Mouse (Mus musculus) gonadal fat pad, adult 2 months (tissue): Measurements from ENCODE around the gene Vps39. TPM values are rescaled to one million over a fixed set of nuclear protein-coding genes. Genes with fewer than 3 reads are reported as not detected.

Experiments
- DNase-seq: peaks from one replicate; pipeline ENCODE4 v3.0.0-alpha.2; 2012; ENCODE audit warnings: low read depth
- polyA plus RNA-seq: library from polyadenylated mRNA; depleted of rRNA; stranded (reverse); fragments of >200 nt; gene quantifications from 2 replicates; pipeline ENCODE4 v1.2.3, GENCODE M21; 2012; rRNA removed

Gene Vps39
- 23.4 and 27.6 TPM in 2 replicates for polyA plus RNA-seq

DNA sequence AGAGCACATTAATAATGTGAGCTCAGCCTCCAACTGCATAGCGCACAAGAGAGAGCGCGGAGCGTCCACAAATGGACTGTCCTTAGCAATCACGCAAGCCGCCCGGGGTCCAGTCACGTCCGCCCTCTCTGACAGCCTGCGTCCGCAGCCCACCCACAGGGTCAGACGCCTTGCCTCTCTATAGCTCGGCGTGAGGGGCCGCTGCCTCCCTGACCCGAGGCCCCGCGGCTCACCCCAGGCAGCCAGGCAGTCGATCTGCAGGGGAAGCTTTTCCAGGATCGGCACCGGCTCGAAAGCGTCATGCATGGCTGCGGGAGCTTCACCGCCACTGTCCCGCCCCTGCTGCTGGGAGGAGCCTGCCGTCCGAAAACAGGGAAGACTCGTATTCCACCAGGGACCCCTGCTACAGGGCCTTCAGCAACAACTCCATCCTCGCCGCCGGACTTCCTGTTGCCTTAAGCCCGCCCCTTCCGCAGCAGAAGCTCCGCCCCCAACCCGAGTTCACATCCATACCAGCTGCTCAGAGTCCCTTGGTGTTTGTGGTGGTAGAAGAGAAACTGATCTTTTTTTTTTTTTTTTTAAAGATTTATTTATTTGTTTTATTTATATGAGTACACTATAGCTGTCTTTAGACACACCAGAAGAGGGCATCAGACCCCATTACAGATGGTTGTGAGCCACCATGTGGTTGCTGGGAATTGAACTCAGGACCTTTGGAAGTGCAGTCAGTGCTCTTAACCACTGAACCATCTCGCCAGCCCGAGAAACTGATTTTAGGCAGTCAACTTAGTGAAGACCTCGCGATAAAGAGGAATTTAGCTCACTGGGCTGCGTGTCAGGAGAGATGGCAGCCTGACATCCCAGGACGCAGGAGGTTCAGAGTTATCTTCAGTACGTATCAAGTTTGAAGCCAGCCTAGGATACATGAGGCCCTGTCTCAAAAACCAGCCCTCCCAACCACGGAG lies at the start of gene Vps39:
TSS of gene Vps39 (minus strand) at position 456 of the 965 bp plus-strand sequence.
- no peak for DNase-seq

DNA sequence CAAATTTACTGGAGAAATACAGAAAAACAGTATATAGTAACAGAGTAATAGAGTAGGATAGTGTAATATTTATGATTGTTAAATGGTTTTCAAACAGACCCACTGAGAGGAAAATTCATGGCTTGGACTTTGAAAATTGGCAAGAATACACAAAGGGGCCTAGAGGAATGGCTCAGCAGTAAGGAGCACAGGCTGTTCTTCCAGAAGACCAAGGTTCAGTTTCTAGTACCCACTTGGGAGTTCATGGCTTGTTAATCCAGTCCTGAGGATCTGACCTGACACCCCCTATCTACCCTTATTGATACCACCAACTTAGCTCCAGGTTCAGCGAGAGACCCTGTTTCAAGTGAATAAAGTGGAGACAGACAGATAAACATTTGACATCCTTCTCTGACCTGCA lies 45.0 kb upstream of the Vps39 start:
- no peak for DNase-seq

DNA sequence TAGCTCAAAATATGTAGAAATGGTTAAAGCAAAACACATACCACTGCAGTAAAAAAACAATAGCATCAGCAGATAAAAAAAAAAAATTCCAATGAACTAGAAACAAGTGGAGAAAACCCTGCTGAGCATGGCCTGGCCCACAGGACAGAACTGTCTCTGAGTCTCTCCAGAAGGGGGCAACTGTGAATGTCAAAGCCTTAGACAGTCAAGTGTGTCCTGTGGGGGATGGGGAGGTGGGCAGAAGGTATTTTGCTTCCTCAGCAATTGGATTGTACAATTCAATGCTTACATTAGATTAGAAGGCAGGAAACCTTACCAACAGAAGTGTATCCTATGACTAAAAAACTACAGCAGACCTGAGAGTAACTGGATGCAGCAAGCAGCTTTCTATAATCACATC lies 39.5 kb upstream of the Vps39 start:
- DNase-seq, result no peak

DNA sequence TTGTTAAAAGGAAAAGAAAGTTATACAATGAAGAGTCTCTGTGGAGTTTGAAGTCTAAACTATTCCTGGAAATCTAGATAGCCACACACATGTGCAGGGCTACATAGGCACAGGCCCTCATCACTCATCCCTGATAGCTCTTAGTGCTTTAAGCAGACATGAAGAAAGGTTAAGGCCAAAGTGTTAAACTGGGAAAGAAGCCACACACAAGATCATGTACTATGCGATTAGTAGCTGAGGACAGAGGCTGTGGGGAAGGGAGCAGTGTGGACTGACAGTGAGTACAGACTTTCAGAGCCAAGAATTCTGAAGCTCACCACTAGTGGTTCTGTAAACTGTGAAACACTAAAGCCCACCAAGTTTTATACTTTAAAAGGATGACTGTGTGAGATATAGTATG lies 38.0 kb upstream of the Vps39 start:
- DNase-seq, result no peak

DNA sequence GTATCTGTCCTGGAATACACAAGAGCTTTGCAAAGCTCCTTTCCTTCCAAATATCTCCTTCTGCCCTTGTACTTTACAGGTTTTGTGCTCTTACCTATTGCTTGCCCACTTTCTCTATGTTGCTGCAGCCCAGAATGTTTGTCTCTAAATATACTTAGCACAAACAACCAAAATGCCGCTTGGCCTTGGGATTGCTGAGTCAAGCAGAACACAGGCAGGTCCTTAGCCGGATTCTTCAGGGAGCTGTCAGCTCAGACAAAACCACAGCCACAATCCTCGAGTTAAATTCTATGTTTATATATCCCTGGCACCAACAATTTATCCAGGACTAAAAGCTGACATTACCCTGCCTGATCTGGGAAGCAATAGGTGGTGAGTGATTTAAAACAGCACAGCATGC lies 36.4 kb upstream of the Vps39 start:
- DNase-seq, result no peak

DNA sequence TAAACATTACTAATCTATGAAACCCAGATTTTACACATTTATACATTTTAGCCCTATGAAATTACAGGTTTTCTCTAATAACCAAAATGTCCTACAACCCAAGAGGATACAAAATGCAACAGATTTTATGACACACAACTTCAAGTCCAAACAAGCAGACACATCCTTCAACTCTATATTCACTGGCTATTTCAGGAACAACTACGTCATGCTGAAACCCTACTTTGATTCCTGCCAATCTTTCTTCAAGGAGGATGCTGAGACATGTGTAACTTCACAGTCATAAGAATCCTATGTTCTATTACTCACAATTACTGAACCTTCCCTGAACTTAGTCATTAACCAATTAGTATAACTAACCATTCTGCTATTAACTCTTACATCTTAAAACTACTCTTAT lies 34.4 kb upstream of the Vps39 start:
- DNase-seq, result no peak

DNA sequence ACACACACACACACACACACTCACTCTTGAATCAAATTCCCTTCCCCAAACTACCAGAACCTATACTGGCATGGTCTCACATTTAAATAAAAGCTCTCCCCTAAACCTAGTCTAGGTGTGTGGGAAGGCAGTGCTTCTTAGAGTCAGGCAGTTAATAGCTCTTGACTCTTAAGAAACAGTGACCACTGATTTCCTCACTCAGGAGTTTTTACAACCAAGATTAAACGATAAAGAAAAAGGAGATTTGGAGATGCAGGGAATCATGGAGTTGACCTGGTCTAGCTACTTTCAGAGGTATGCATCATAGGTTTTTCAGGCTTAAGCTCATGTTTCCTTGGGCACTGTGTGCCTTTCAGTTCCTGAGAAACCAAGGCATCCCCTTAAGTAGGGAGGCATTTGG lies 33.3 kb upstream of the Vps39 start:
- DNase-seq, result peak; percentile 85

DNA sequence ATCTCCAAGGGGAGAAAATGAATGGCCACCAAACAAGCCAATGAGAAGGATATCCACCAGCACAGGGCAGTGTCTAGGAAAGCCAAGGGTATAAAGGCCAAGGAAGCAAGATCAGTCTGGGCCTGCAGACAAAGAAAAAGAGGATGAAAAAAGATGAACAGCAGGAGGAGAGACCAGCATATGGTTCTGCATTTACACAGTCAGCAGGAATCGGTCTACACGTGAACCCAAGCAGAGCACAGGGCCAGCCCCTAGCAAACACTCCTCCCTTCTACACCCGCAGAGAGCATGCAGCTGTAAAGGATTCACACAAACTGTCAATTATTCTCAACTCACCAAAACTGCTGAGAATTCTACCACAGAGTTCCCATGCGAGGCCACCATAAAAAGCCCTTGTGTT lies 20.9 kb upstream of the Vps39 start:
- DNase-seq, result no peak

DNA sequence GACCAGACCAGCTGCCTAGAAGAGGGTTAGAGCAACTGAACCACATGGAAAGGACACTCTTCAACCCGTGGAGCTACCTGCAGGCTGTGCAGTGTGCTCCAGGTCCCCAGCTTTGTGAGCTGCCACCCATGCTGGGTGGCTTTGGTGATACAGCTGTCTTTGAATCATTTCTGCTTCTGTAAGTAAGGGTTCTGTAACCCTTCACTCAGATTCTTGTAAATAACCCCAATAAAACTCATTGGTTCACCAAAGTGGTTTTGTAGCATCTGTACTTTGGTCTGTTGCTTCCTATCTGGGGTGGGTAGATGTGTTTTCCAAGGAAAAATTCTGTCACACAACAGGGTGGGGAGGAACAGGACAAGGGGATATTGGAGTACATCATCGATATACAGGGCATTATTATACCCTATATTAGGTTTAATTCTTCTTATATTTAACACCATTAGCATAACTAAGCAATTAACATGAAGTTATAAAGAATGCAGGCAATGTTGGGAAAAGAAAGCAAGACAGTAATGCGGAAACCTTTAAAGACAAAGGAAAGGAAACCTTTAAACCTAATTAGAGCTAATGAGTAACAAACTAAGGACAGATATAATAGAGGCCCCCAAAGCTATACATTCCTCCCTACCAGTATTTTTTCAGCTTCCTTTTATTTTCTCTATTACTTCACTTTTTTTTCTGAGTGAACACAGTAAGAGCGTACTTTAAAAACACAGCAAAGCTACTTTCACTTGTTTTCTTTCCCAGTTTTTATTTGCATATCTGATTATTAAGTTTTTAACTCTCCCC lies 14.7 kb upstream of the Vps39 start:
- DNase-seq, result no peak

DNA sequence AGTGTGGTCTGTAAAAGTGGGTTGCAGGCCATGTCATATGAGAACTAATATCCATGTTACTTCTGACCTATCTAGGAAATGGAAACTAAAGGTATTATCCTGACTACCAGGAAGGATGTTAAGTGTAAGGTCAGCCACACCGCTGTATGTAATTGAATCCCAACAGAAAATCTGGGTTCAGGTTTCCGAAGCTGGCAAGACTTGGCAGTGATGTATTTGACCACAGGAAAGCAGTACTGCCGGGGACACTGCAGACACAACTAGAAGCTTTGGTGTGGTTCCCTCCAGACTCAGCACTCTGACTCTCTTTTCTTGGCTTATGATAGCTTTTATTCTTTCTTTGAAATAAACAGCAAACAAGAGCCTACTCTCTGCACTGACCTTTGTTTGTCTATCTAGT lies 13.6 kb upstream of the Vps39 start:
- DNase-seq, result no peak

DNA sequence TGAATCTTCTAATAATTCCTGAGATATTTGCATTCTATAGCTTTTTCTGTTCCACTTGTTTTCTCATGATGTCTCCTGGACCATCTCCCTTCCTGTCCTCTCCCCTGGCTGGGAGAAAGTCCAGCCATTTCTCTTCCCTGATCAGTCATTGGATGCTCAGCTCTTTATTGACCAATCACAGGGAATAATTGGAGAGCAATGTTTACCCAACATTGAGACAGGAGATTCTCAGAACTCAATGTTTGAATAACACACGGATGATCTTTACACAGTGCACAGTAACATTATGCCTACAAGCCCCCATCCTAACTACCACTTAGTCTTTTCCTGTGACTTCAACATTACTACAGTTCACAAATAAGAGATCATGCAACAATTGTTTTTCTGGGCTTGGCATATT lies 7.5 kb upstream of the Vps39 start:
- DNase-seq, result no peak

DNA sequence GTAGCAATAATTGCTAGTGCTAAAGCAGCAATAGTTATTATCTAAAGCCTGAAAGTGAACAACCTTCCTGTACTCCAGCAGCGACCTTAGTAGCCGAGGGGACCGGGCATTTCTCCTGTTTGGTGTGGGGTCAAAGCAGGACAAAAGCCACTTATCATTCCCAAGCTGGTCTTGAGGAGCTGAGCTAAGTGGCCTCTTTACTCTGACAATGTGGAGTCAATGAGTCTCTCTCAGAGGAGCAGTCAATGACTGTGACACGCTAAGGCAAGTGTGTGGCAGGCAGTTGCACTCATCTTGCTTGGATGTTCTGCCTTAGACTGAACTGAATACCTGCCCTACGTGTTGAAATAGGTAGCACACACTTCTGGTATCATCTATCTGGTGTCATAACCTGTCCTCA lies 1.6 kb downstream of the Vps39 start:
- no peak for DNase-seq

DNA sequence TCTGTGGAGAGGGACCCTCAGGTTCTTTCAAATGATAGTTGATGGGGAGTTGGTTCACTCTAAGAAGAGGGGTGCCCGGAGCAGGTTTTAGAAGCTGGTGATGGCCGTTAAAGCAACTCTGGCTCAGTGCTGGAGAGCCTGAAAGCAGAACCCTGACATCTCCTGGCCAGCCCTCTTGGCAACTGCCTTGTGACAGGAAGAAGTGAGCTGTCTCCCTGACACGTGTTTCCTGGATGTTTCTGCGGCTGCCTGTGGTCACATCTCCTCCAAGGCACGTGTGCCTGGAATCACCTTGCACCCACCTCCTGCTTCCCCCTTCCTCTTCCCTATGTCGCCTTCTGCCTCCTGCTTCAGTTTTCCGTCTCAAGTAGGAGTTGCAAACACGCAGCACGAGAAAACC lies 4.8 kb downstream of the Vps39 start:
- no peak for DNase-seq

DNA sequence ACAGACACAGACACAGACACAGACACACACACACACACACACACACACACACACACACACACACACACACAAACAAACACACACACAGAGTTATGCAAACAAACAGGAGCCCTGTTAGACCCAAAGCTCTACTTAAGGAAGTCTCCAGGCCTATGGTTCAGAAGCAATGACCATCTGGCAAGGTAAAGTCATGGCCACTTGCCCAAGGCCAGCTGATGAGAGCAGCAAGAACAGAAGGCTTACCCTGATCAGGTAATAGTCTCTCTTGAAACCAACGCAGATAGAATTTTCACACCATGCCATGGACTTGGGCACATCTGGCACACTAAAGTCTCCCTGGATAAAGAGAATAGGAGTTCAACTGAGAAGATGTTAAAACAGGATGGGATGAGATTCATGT lies 11.2 kb downstream of the Vps39 start:
- no peak for DNase-seq

DNA sequence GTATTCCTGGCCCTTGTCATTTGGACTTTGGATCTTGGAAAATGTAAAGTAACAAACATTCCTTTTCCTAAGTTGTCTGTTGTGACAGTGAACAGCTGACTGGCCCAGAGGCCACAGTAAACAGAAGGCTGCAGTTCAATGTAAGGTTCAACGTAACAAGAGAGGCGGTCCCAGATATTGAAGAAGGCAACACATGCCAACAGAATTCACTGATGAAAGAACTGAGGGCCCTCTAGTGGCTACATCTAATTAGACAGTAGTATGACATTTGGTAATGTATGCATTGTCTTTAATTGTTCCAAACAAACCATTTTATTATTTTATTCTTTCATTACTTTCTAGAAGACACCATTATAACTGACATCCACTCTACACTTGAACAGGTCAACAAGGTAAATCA lies 15.1 kb downstream of the Vps39 start:
- DNase-seq, result no peak

DNA sequence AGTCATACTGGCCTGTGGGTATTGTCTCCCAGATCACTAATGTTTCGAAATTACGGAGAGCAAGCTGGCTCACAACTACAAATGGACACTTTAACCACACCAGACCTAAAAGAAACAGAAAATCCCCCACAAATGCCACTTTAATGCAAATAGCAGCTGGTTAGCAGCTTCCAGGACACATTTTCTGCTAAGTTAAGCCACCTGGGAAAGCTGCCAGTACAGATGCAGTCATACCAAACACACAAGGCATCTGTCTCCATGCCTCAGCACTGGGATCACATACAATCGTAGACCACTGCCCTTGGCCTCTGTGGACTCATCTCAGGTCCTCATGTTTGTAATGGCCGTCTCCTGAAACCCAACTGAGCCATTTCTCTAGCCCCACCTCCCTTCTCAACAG lies 21.4 kb downstream of the Vps39 start:
- no peak for DNase-seq

DNA sequence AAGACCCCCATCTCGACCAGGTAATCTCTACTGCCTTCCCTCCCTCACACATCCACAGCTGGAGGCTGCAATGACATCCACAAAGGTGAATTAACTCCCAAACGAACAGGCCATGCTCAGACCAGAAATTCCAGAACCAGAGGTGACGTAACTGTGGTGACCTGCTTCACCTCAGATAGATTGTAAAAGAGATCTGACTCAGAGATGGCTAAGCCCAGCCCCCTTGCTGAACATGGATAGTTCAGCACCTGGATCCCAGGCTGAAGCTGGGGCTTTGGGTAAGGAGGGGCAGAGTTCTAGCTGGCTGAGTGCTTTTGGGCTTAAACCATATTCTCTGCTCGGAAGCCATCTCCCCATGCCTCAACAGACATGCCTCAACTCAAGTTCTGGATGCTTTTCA lies 37.9 kb downstream of the Vps39 start:
- DNase-seq, result no peak

DNA sequence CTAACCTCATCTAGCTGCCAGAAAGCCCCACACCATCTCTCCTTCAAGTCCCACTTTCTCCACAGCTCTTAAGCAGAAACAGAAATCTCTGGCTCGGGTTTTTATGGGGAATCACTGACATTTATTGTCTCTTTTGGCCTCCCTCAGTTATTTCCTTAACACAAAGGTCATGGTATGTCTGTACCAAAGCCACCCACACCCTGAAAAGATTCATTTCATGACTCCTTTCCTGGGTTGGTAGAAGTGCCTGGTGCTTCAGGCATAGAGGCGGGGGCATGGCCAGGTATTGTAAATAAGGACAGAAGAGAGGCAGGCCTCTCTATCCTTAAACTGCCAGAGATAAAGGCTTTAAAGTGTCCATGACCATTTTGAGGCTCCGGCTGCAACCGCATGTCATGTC lies 38.5 kb downstream of the Vps39 start:
- no peak for DNase-seq

DNA sequence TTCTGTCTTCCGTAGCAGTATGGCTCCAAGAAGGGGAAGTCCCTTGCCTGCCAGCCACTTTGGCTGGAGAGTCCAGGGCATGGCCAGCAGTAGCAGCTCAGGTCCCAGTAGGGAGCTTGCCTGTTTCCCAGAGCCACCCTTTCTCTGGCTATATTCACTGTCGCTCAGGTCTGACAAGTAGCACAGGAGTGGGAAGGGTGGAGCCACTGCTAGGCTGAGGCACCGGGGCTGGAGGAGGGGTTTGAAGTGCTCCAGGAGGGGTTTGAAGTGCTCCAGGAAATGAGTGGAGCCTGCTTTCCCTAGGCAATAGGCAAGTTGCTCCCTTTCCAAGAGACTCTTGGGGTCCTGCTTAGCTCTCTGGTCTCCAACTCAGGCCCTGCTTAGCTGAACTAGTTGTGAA lies 39.0 kb downstream of the Vps39 start, which contains the start of gene Pla2g4f:
TSS of gene Pla2g4f (minus strand) at position 190 of the 400 bp plus-strand sequence.
- no peak for DNase-seq

DNA sequence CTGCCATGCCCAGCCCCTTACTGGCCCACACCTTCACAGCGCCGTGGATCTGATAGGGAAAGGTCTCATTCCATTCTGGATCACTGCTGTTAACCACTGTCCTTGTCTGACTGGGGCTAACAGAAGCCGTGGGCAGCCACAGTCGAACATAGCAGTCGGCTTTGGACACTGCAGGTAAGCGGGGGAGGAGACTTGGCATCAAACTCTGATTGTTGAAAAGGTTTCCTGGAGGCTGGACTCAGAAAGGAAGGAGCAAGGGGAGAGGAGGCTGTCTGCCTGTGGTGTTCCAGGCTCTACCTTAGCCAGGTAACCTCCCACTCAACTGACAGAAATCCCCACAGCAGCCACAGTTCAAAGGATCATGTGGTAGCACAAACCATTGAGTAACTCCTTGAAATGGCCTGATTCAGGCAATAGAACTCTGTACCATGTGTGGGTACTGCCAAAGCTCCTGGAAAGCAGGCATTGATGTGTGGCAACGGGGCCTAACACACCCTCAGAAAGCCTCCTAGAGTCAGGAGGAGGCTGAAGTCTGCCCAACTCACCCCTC lies 40.6 kb downstream of the Vps39 start:
- DNase-seq, result peak; percentile 93

DNA sequence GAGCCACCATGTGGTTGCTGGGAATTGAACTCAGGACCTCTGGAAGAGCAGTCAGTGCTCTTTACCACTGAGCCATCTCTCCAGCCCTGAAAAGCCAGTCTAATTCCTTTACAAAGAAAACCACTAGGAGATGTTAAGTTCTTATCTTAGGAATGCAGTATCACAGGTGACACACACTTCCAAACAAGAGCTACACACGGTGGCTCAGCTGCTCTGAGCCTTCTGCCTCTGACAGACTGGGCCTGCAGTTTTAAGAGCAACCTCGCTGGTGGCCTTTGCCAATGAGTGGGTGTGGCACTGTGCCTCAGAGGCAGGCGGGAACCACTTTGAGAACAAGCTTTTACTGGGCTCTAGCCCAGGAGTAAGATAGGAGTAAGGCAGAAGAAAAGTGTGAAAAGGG lies 48.8 kb downstream of the Vps39 start:
- no peak for DNase-seq

DNA sequence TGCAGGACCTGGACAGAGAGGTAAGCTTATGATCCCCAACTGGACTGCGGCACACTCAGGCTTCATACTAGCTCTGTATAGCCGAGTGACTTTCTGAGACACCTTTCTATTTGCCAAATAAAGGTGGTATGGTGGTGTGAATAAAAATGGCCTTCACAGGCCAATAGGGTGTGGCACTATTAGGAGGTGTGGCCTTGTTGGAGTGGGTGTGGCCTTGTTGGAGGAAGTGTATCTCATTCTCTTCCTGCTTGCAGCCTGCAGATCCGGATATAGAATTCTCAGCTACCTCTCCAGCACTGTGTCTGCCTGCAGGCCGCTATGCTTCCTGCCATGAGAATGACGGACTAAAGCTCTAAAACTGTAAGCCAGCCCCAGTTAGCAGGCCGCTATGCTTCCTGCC lies 51.9 kb downstream of the Vps39 start:
- DNase-seq, result no peak

DNA sequence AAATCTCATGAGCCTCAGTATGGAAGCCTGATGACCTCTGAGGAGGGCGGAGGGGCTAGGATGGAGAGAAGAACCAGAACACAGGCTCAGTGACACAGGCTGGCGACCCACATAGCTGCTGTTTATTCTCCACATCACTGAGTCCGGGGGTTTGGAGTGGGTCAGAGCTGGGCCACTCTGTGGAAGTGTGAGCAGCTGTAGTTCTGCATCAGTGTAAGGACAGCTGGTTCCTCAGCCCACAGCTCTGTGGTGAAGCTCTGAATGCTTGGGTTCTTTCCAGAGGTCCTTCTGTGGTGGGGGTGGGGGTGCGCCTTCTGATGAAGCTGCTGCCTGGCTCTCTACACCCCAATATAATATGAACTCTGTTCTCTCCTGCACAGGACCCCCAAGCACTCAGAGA lies 53.1 kb downstream of the Vps39 start:
- DNase-seq, result no peak
